Mouse (Mus musculus) cerebellum, adult 2 months (tissue): ENCODE measurements around the gene N6amt1. TPM values are rescaled to one million over a fixed set of nuclear protein-coding genes. Genes with fewer than 3 reads are reported as not detected.

ENCODE experiments used
- DNase-seq, 2 experiments: peaks; one replicate each; pipeline ENCODE4 v3.0.0; 2021
- H3K27ac ChIP-seq: fragments of 200-500 bp; 2 replicates; pipeline ENCODE4 v1.5.1; 2012; ENCODE audit warnings: low read length, control low read depth, inconsistent platforms; ENCODE audit not compliant: insufficient read depth
- H3K27me3 ChIP-seq: fragments of 200-500 bp; 2 replicates; pipeline ENCODE4 v1.6.1; 2012; ENCODE audit warnings: inconsistent platforms, mild to moderate bottlenecking, low read length, moderate library complexity; ENCODE audit not compliant: control insufficient read depth, insufficient read depth
- H3K4me1 ChIP-seq: fragments of 200-500 bp; 2 replicates; pipeline ENCODE4 v1.6.1; 2011; ENCODE audit warnings: low read length; ENCODE audit not compliant: control insufficient read depth, insufficient read depth
- H3K4me3 ChIP-seq: fragments of 200-500 bp; replicated peaks from 2 replicates; pipeline ENCODE3; 2011; ENCODE audit warnings: mild to moderate bottlenecking, low read depth, low read length, control low read depth; ENCODE audit not compliant: insufficient read depth
- CTCF ChIP-seq: fragments of 200-500 bp; IDR thresholded peaks from 2 replicates; pipeline ENCODE4 v1.5.1; 2011; ENCODE audit warnings: low read depth, mild to moderate bottlenecking, control low read depth, low read length, moderate library complexity, borderline replicate concordance; ENCODE audit not compliant: insufficient read depth
- POLR2A ChIP-seq: fragments of 200-500 bp; IDR thresholded peaks from 2 replicates; pipeline ENCODE4 v1.6.1; 2011; ENCODE audit warnings: low read length, control low read depth, borderline replicate concordance; ENCODE audit not compliant: insufficient read depth
- WGBS: fragments of 180-500 bp; shearing (Covaris S2); methylation state at CpG from one replicate; pipeline ENCODE4 v1.1.7; 2018; 5-methylcytosine and 5-hydroxymethylcytosine counted together
- polyA plus RNA-seq: library from polyadenylated mRNA; depleted of rRNA; stranded (reverse); fragments of >200 nt; gene quantifications from 2 replicates; pipeline ENCODE4 v1.2.3, GENCODE M21; 2012

Gene N6amt1
- polyA plus RNA-seq, 1 experiment = 20.5 TPM

- Histone ChIP-seq H3K4me1 (peaks cover 14% of the 10 kb centered on the region), H3K4me3 (no peak overlapping the region), H3K27me3 (no peaks in the 10 kb centered on the region), H3K27ac (no peak overlapping the region)
- no peak for TF ChIP-seq POLR2A
- no peak for TF ChIP-seq CTCF
- 82% methylated on average over 6 of the region's 6 CpGs for WGBS
- no peak for DNase-seq
Observed at GRCm38 (mm10) chr16:87360096-87360495, 6.1 kb downstream of the N6amt1 start.

GRCm38 (mm10) chr16:87364231-87364630, 10.2 kb downstream of the N6amt1 start:
- Histone ChIP-seq H3K4me1 (peaks cover 17% of the 10 kb centered on the region), H3K27ac (peak overlapping the region; percentile 17; the same call in 1 of the 2 replicates), H3K4me3 (no peak overlapping the region), H3K27me3 (no peaks in the 10 kb centered on the region)
- peak; percentile 70 to 85 for DNase-seq
- TF ChIP-seq CTCF (no peak), POLR2A (no peak)
- 12% methylated on average over 4 of the region's 4 CpGs for WGBS

GRCm38 (mm10) chr16:87366035-87366434, 12.1 kb downstream of the N6amt1 start:
- DNase-seq = no peak
- no peak for TF ChIP-seq CTCF
- TF ChIP-seq POLR2A = no peak
- H3K4me3 ChIP-seq = no peak overlapping the region
- no peak overlapping the region for H3K27ac ChIP-seq
- 84% methylated on average over 10 of the region's 10 CpGs for WGBS
- no peaks in the 10 kb centered on the region for H3K27me3 ChIP-seq
- peaks cover 17% of the 10 kb centered on the region for H3K4me1 ChIP-seq

GRCm38 (mm10) chr16:87366445-87366844, 12.5 kb downstream of the N6amt1 start:
- 96% methylated on average over 6 of the region's 6 CpGs for WGBS
- TF ChIP-seq POLR2A (no peak), CTCF (no peak)
- Histone ChIP-seq H3K27me3 (no peaks in the 10 kb centered on the region), H3K4me1 (peaks cover 17% of the 10 kb centered on the region), H3K4me3 (no peak overlapping the region), H3K27ac (no peak overlapping the region)
- DNase-seq = no peak

- TF ChIP-seq POLR2A (no peak), CTCF (no peak)
- 97% methylated on average over 2 of the region's 2 CpGs for WGBS
Observed at GRCm38 (mm10) chr16:87382996-87383395, 29.0 kb downstream of the N6amt1 start.

GRCm38 (mm10) chr16:87384366-87384765, 30.4 kb downstream of the N6amt1 start:
- no peak overlapping the region for H3K27ac ChIP-seq
- H3K4me1 ChIP-seq = no peaks in the 10 kb centered on the region
- 39% methylated on average over 2 of the region's 2 CpGs for WGBS
- no peaks in the 10 kb centered on the region for H3K27me3 ChIP-seq
- no peak for TF ChIP-seq POLR2A
- TF ChIP-seq CTCF = no peak
- DNase-seq = no peak
- H3K4me3 ChIP-seq = no peak overlapping the region

More at GRCm38 (mm10) chr16:87382996-87383395, 29.0 kb downstream of the N6amt1 start:
- no peak for DNase-seq
- H3K27me3 ChIP-seq = no peaks in the 10 kb centered on the region
- no peaks in the 10 kb centered on the region for H3K4me1 ChIP-seq
- H3K27ac ChIP-seq = no peak overlapping the region
- no peak overlapping the region for H3K4me3 ChIP-seq

- Histone ChIP-seq H3K4me3 (no peak overlapping the region), H3K4me1 (no peaks in the 10 kb centered on the region), H3K27ac (no peak overlapping the region), H3K27me3 (no peaks in the 10 kb centered on the region)
- WGBS = 94% methylated on average over 3 of the region's 3 CpGs
- no peak for DNase-seq
- TF ChIP-seq POLR2A = no peak
- TF ChIP-seq CTCF = no peak
Observed at GRCm38 (mm10) chr16:87387444-87387977, 33.5 kb downstream of the N6amt1 start.

- TF ChIP-seq CTCF (peak; percentile 73), POLR2A (no peak)
- peak; percentile 54 to 61 for DNase-seq
- no peaks in the 10 kb centered on the region for H3K27me3 ChIP-seq
- no peak overlapping the region for H3K4me3 ChIP-seq
- 45% methylated on average over 16 of the region's 16 CpGs for WGBS
- no peaks in the 10 kb centered on the region for H3K4me1 ChIP-seq
- no peak overlapping the region for H3K27ac ChIP-seq
Observed at GRCm38 (mm10) chr16:87393813-87394548, 40.0 kb downstream of the N6amt1 start.
